Mouse (Mus musculus) MEL (cell line): ENCODE data around the gene Sclt1. TPM values are rescaled to one million over a fixed set of nuclear protein-coding genes. Genes with fewer than 3 reads are reported as not detected.
A peak's percentile ranks its signal among the peaks of the same experiment; 100 is the strongest.

Source experiments
- DNase-seq: peaks from one replicate; pipeline ENCODE4 v3.0.0; 2011; ENCODE audit warnings: low read depth, low spot score
- H3K27ac ChIP-seq: 2 replicates; pipeline ENCODE4 v1.5.1; 2012; ENCODE audit warnings: low read depth, mild to moderate bottlenecking, control low read depth, low read length, moderate library complexity; ENCODE audit not compliant: control insufficient read depth
- H3K27me3 ChIP-seq, 2 experiments: fragments of 150-350 bp in 1 of 2; sonication (generic) in 1 of 2; 2 replicates each; pipeline ENCODE4 v1.6.1; 2012; ENCODE audit warnings: low read length in 2 of 2, mild to moderate bottlenecking in 2 of 2, improper control_type of control experiment in 1 of 2, moderate library complexity in 1 of 2; ENCODE audit not compliant: insufficient read depth in 2 of 2, control insufficient read depth in 1 of 2
- H3K36me3 ChIP-seq, 2 experiments: 2 replicates each; pipeline ENCODE4 v1.6.1; 2012 to 2014; ENCODE audit warnings: low read length in 2 of 2, improper control_type of control experiment in 1 of 2, inconsistent platforms in 1 of 2, mild to moderate bottlenecking in 1 of 2; ENCODE audit not compliant: insufficient read depth in 2 of 2, control insufficient read depth in 1 of 2
- H3K4me1 ChIP-seq, 2 experiments: fragments of 150-350 bp in 1 of 2; sonication (generic) in 1 of 2; 2 replicates each; pipeline ENCODE4 v1.6.1; 2012; ENCODE audit warnings: low read length in 2 of 2, improper control_type of control experiment in 1 of 2, mild to moderate bottlenecking in 1 of 2; ENCODE audit not compliant: insufficient read depth in 2 of 2, control insufficient read depth in 1 of 2
- H3K4me3 ChIP-seq, 2 experiments: fragments of 150-350 bp in 1 of 2; sonication (generic) in 1 of 2; 2 replicates each; pipeline ENCODE4 v1.5.1; 2012; ENCODE audit warnings: low read depth in 2 of 2, low read length in 2 of 2, mild to moderate bottlenecking in 2 of 2, moderate library complexity in 2 of 2, control low read depth in 1 of 2, improper control_type of control experiment in 1 of 2; ENCODE audit not compliant: control insufficient read depth in 1 of 2, insufficient read depth in 1 of 2
- H3K79me2 ChIP-seq: 2 replicates; pipeline ENCODE4 v1.6.1; 2012; ENCODE audit warnings: mild to moderate bottlenecking, low read length, moderate library complexity; ENCODE audit not compliant: control insufficient read depth, poor library complexity, insufficient read depth
- H3K9ac ChIP-seq: 2 replicates; pipeline ENCODE4 v1.6.1; 2012; ENCODE audit warnings: low read depth, mild to moderate bottlenecking, control low read depth, low read length, moderate library complexity; ENCODE audit not compliant: control insufficient read depth, poor library complexity, severe bottlenecking
- H3K9me3 ChIP-seq: fragments of 150-350 bp; sonication (generic); replicated peaks from 2 replicates; pipeline ENCODE4 v1.6.1; 2012; ENCODE audit warnings: mild to moderate bottlenecking, low read length, improper control_type of control experiment, moderate library complexity; ENCODE audit not compliant: insufficient read depth
- CHD1 ChIP-seq: IDR thresholded peaks from 2 replicates; pipeline ENCODE4 v1.6.1; 2012; ENCODE audit warnings: low read depth, mild to moderate bottlenecking, inconsistent platforms, low read length, improper control_type of control experiment
- E2F4 ChIP-seq: IDR thresholded peaks from 2 replicates; pipeline ENCODE4 v1.6.1; 2011; ENCODE audit warnings: low read depth, low read length, improper control_type of control experiment, borderline replicate concordance
- ELF1 ChIP-seq: IDR thresholded peaks from 2 replicates; pipeline ENCODE4 v1.6.1; 2014; ENCODE audit warnings: low read depth, mild to moderate bottlenecking, inconsistent platforms, low read length, improper control_type of control experiment, moderate library complexity
- GATA1 ChIP-seq: IDR thresholded peaks from 2 replicates; pipeline ENCODE4 v1.6.1; 2011; ENCODE audit warnings: low read depth, low read length, improper control_type of control experiment
- HCFC1 ChIP-seq: IDR thresholded peaks from 2 replicates; pipeline ENCODE4 v1.6.1; 2012; ENCODE audit warnings: low read depth, mild to moderate bottlenecking, inconsistent platforms, low read length, improper control_type of control experiment, moderate library complexity
- JUND ChIP-seq: IDR thresholded peaks from 2 replicates; pipeline ENCODE4 v1.6.1; 2011; ENCODE audit warnings: low read depth, mild to moderate bottlenecking, improper control_type of control experiment, low read length
- MAFK ChIP-seq: IDR thresholded peaks from 2 replicates; pipeline ENCODE4 v1.6.1; 2011; ENCODE audit warnings: low read depth, mild to moderate bottlenecking, low read length, improper control_type of control experiment, borderline replicate concordance
- MAZ ChIP-seq: IDR thresholded peaks from 2 replicates; pipeline ENCODE4 v1.6.1; 2012; ENCODE audit warnings: low read depth, mild to moderate bottlenecking, inconsistent platforms, low read length, improper control_type of control experiment
- MXI1 ChIP-seq: IDR thresholded peaks from 2 replicates; pipeline ENCODE4 v1.6.1; 2011; ENCODE audit warnings: mild to moderate bottlenecking, low read depth, low read length, improper control_type of control experiment
- MYC ChIP-seq: IDR thresholded peaks from 2 replicates; pipeline ENCODE4 v1.6.1; 2011; ENCODE audit warnings: low read depth, mild to moderate bottlenecking, low read length, improper control_type of control experiment, moderate library complexity
- NELFE ChIP-seq: IDR thresholded peaks from 2 replicates; pipeline ENCODE4 v1.6.1; 2011; ENCODE audit warnings: low read depth, low read length, improper control_type of control experiment
- NRF1 ChIP-seq: IDR thresholded peaks from 2 replicates; pipeline ENCODE4 v1.6.1; 2014; ENCODE audit warnings: low read depth, mild to moderate bottlenecking, inconsistent platforms, low read length, improper control_type of control experiment, moderate library complexity; ENCODE audit not compliant: poor library complexity, insufficient read depth, severe bottlenecking
- POLR2A ChIP-seq, 2 experiments: IDR thresholded peaks; 2 replicates each; pipeline ENCODE4 v1.6.1; 2011 to 2012; ENCODE audit warnings: low read length in 2 of 2, mild to moderate bottlenecking in 2 of 2, control low read depth in 1 of 2, improper control_type of control experiment in 1 of 2, low read depth in 1 of 2, moderate library complexity in 1 of 2; ENCODE audit not compliant: control insufficient read depth in 1 of 2, insufficient read depth in 1 of 2, poor library complexity in 1 of 2
- POLR2AphosphoS2 ChIP-seq: IDR thresholded peaks from 2 replicates; pipeline ENCODE4 v1.6.1; 2011; ENCODE audit warnings: low read length, improper control_type of control experiment
- RAD21 ChIP-seq: IDR thresholded peaks from 2 replicates; pipeline ENCODE4 v1.6.1; 2011; ENCODE audit warnings: mild to moderate bottlenecking, low read depth, low read length, improper control_type of control experiment
- SIN3A ChIP-seq: IDR thresholded peaks from 2 replicates; pipeline ENCODE4 v1.6.1; 2012; ENCODE audit warnings: low read length, improper control_type of control experiment, inconsistent platforms
- TBP ChIP-seq: IDR thresholded peaks from 2 replicates; pipeline ENCODE4 v1.8.0; 2011; ENCODE audit warnings: low read depth, low read length, improper control_type of control experiment
- TCF12 ChIP-seq: IDR thresholded peaks from 2 replicates; pipeline ENCODE4 v1.6.1; 2014; ENCODE audit warnings: low read depth, mild to moderate bottlenecking, inconsistent platforms, low read length, improper control_type of control experiment, moderate library complexity
- UBTF ChIP-seq: IDR thresholded peaks from 2 replicates; pipeline ENCODE4 v1.6.1; 2012; ENCODE audit warnings: low read depth, mild to moderate bottlenecking, inconsistent platforms, low read length, improper control_type of control experiment, moderate library complexity, borderline replicate concordance; ENCODE audit not compliant: insufficient read depth
- USF1 ChIP-seq: IDR thresholded peaks from 2 replicates; pipeline ENCODE4 v1.6.1; 2014; ENCODE audit warnings: low read depth, mild to moderate bottlenecking, inconsistent platforms, low read length, improper control_type of control experiment, moderate library complexity
- USF2 ChIP-seq, 2 experiments: IDR thresholded peaks; 2 replicates each; pipeline ENCODE4 v1.6.1; 2011 to 2012; ENCODE audit warnings: improper control_type of control experiment in 2 of 2, low read length in 2 of 2, borderline replicate concordance in 1 of 2, inconsistent platforms in 1 of 2, low read depth in 1 of 2, mild to moderate bottlenecking in 1 of 2; ENCODE audit not compliant: insufficient read depth in 1 of 2
- ZC3H11A ChIP-seq: IDR thresholded peaks from 2 replicates; pipeline ENCODE4 v1.6.1; 2012; ENCODE audit warnings: low read depth, mild to moderate bottlenecking, inconsistent platforms, low read length, improper control_type of control experiment
- ZKSCAN1 ChIP-seq: IDR thresholded peaks from 2 replicates; pipeline ENCODE4 v1.6.1; 2012; ENCODE audit warnings: low read depth, mild to moderate bottlenecking, inconsistent platforms, low read length, improper control_type of control experiment, moderate library complexity
- ZMIZ1 ChIP-seq: IDR thresholded peaks from 2 replicates; pipeline ENCODE4 v1.6.1; 2012; ENCODE audit warnings: low read depth, mild to moderate bottlenecking, inconsistent platforms, low read length, improper control_type of control experiment, moderate library complexity
- ZNF384 ChIP-seq: IDR thresholded peaks from 2 replicates; pipeline ENCODE4 v1.6.1; 2012; ENCODE audit warnings: low read depth, mild to moderate bottlenecking, inconsistent platforms, low read length, improper control_type of control experiment
- polyA plus RNA-seq, 2 experiments: library from polyadenylated mRNA; stranded (reverse) in 1 of 2; unstranded in 1 of 2; fragments of >175 nt in 1 of 2; fragments of >200 nt in 1 of 2; gene quantifications; 2 replicates each; pipeline versions ENCODE4 v1.2.1 to v1.2.4; 2012; ENCODE audit warnings: low replicate concordance in 2 of 2, low read depth in 1 of 2; ENCODE audit not compliant: insufficient read length in 2 of 2, insufficient read depth in 1 of 2, missing spikeins in 1 of 2
- total RNA-seq: library from RNA; depleted of rRNA; stranded (reverse); fragments of 300-350 nt; gene quantifications from 2 replicates; pipeline ENCODE4 v1.2.3, GENCODE M21; 2012; rRNA removed

The Sclt1 gene
- 7.7 and 8.7 TPM in 2 replicates for total RNA-seq
- 1 to 10 TPM in 1 of 2 experiments, not detected in 1; 6.4 TPM for polyA plus RNA-seq

GRCm38 (mm10) chr3:41742278-41742934, at the start of gene Sclt1, which contains the start of gene D3Ertd751e:
Sclt1 (minus strand) TSS chr3:41742514.
D3Ertd751e (plus strand) TSS chr3:41742611.
- Histone ChIP-seq H3K27me3 (no peaks in the 10 kb centered on the region), H3K27ac (peak within 1 kb of the TSS; percentile 81), H3K9me3 (no peaks in the 10 kb centered on the region), H3K4me1 (no peaks in the 10 kb centered on the region), H3K36me3 (peaks cover 0 to 16% of the 10 kb centered on the region in 2 experiments; a peak in 2 of 4 replicates), H3K4me3 (peak within 1 kb of the TSS; percentile 83 to 90), H3K79me2 (peaks cover 3% of the 10 kb centered on the region), H3K9ac (peak within 1 kb of the TSS; percentile 90)
- TF ChIP-seq TCF12 (peak; percentile 57; the same call in 1 of the 2 replicates), GATA1 (no peak), POLR2AphosphoS2 (peak; percentile 26; the same call in 1 of the 2 replicates), ZMIZ1 (peak; percentile 26; the same call in 1 of the 2 replicates), TBP (peak; percentile 80), ELF1 (peak; percentile 80), E2F4 (peak; percentile 72; the same call in 1 of the 2 replicates), POLR2A (IDR thresholded peaks at IDR 0.05; ENCODE audit: control insufficient read depth in 1 of 2, insufficient read depth in 1 of 2, low read depth in 1 of 2, low read length in 2 of 2, poor library complexity in 1 of 2) (peak; percentile 85 to 90), ZKSCAN1 (no peak), MAZ (no peak; the same call in 1 of the 2 replicates), ZNF384 (peak; percentile 84), USF1 (no peak), NELFE (peak; percentile 87), MYC (0 out of 2 replicates have a peak, but pooled peaks have one; percentile 19), HCFC1 (peak; percentile 85), NRF1 (peak; percentile 77), CHD1 (no peak), SIN3A (peak; percentile 85), MXI1 (peak; percentile 73), RAD21 (no peak)
- DNase-seq: peak; percentile 96

GRCm38 (mm10) chr3:41762091-41762490, 19.8 kb upstream of the Sclt1 start:
- Histone ChIP-seq H3K4me3 (no peak overlapping the region), H3K4me1 (no peaks in the 10 kb centered on the region), H3K9me3 (no peaks in the 10 kb centered on the region), H3K27me3 (no peaks in the 10 kb centered on the region), H3K79me2 (no peaks in the 10 kb centered on the region), H3K27ac (no peak overlapping the region), H3K9ac (no peak overlapping the region), H3K36me3 (no peaks in the 10 kb centered on the region)
- TF ChIP-seq ZC3H11A: no peak
- no peak for TF ChIP-seq ZNF384
- TF ChIP-seq JUND: no peak
- TF ChIP-seq USF2 (IDR thresholded peaks at IDR 0.05; ENCODE audit: borderline replicate concordance in 1 of 2, insufficient read depth in 1 of 2, low read depth in 1 of 2, low read length in 2 of 2): no peak
- TF ChIP-seq ZKSCAN1: no peak
- TF ChIP-seq ELF1: no peak
- TF ChIP-seq MAFK: no peak
- no peak for TF ChIP-seq CHD1
- no peak for TF ChIP-seq RAD21
- no peak for TF ChIP-seq UBTF
- DNase-seq: no peak
